Mouse (Mus musculus): ENCODE results near the gene Rabif. TPM values are rescaled to one million over a fixed set of nuclear protein-coding genes. Genes with fewer than 3 reads are reported as not detected.

Rabif gene
- total and polyA plus RNA-seq, 3 experiments = 21.5 to 21.8 TPM; not detected in 1

- H3K36me3 ChIP-seq (ENCODE audit: control insufficient read depth in 1 of 2, insufficient read depth in 2 of 2, low read length in 2 of 2) = peaks cover 20% of the 10 kb centered on the region in 2 experiments
- peak overlapping the region; percentile 74 for H3K27ac ChIP-seq (ENCODE audit: control insufficient read depth, low read depth, low read length)
- H3K4me3 ChIP-seq (ENCODE audit: control insufficient read depth in 1 of 2, insufficient read depth in 1 of 2, low read depth in 2 of 2, low read length in 2 of 2) = peak overlapping the region in 1 of 2 experiments; percentile 16; a peak in 1 of 4 replicates
- H3K9ac ChIP-seq (ENCODE audit: control insufficient read depth, low read depth, low read length, poor library complexity, severe bottlenecking) = no peak overlapping the region
- peaks cover 15% of the 10 kb centered on the region for H3K79me2 ChIP-seq (ENCODE audit: control insufficient read depth, insufficient read depth, low read length, poor library complexity)
- no peaks in the 10 kb centered on the region for H3K27me3 ChIP-seq (ENCODE audit: control insufficient read depth in 1 of 2, insufficient read depth in 2 of 2, low read length in 2 of 2)
- peak; percentile 75 for DNase-seq (ENCODE audit: low read depth, low spot score)
- no peaks in the 10 kb centered on the region for H3K9me3 ChIP-seq (replicated peaks; ENCODE audit: insufficient read depth, low read length)
- H3K4me1 ChIP-seq (ENCODE audit: control insufficient read depth in 1 of 2, insufficient read depth in 2 of 2, low read length in 2 of 2) = peaks cover 15 to 19% of the 10 kb centered on the region in 2 experiments
- peak; percentile 38 for TF ChIP-seq MYB (IDR thresholded peaks at IDR 0.05; ENCODE audit: low read depth, low read length)
- TF ChIP-seq CHD2 (IDR thresholded peaks at IDR 0.05; ENCODE audit: low read length) = no peak
- peak; percentile 77 for TF ChIP-seq TAL1 (IDR thresholded peaks at IDR 0.05; ENCODE audit: low read length)
- no peak for TF ChIP-seq RAD21 (IDR thresholded peaks at IDR 0.05; ENCODE audit: low read depth, low read length)
- peak; percentile 61; the same call in 1 of the 2 replicates for TF ChIP-seq POLR2AphosphoS2 (IDR thresholded peaks at IDR 0.05; ENCODE audit: low read length)
- peak; percentile 71 for TF ChIP-seq GATA1 (IDR thresholded peaks at IDR 0.05; ENCODE audit: low read depth, low read length)
- no peak for TF ChIP-seq ZKSCAN1 (IDR thresholded peaks at IDR 0.05; ENCODE audit: low read depth, low read length)
- TF ChIP-seq POLR2AphosphoS5 (IDR thresholded peaks at IDR 0.05; ENCODE audit: borderline replicate concordance, low read depth, low read length) = no peak
- TF ChIP-seq USF1 (IDR thresholded peaks at IDR 0.05; ENCODE audit: low read depth, low read length) = peak; percentile 54; the same call in 1 of the 2 replicates
- no peak for TF ChIP-seq ZC3H11A (IDR thresholded peaks at IDR 0.05; ENCODE audit: low read depth, low read length)
- peak; percentile 83 for TF ChIP-seq RCOR1 (IDR thresholded peaks at IDR 0.05; ENCODE audit: low read depth, low read length)
- TF ChIP-seq TBP (IDR thresholded peaks at IDR 0.05; ENCODE audit: low read depth, low read length) = 0 out of 2 replicates have a peak, but pooled peaks have one; percentile 9
- no peak for TF ChIP-seq USF2 (IDR thresholded peaks at IDR 0.05; ENCODE audit: borderline replicate concordance in 1 of 2, insufficient read depth in 1 of 2, low read depth in 1 of 2, low read length in 2 of 2)
- no peak for TF ChIP-seq CTCF (IDR thresholded peaks at IDR 0.05 in 2 of 3, conservative IDR thresholded peaks at IDR 0.05 in 1 of 3; ENCODE audit: control insufficient read depth in 1 of 3, insufficient read depth in 1 of 3, low read depth in 2 of 3, low read length in 3 of 3, poor library complexity in 1 of 3, severe bottlenecking in 1 of 3)
- no peak; the same call in 1 of the 2 replicates for TF ChIP-seq CHD1 (IDR thresholded peaks at IDR 0.05; ENCODE audit: low read depth, low read length)
- TF ChIP-seq ELF1 (IDR thresholded peaks at IDR 0.05; ENCODE audit: low read depth, low read length) = 0 out of 2 replicates have a peak, but pooled peaks have one; percentile 32
- TF ChIP-seq MYC (IDR thresholded peaks at IDR 0.05; ENCODE audit: low read depth, low read length) = no peak
- peak; percentile 80 to 91 for TF ChIP-seq EP300 (IDR thresholded peaks at IDR 0.05; ENCODE audit: low read depth in 1 of 2, low read length in 2 of 2)
- no peak for TF ChIP-seq E2F4 (IDR thresholded peaks at IDR 0.05; ENCODE audit: borderline replicate concordance, low read depth, low read length)
- no peak; the same call in 1 of the 2 replicates for TF ChIP-seq MAX (IDR thresholded peaks at IDR 0.05; ENCODE audit: low read length)
- TF ChIP-seq POLR2A (IDR thresholded peaks at IDR 0.05; ENCODE audit: control insufficient read depth in 1 of 2, insufficient read depth in 1 of 2, low read depth in 1 of 2, low read length in 2 of 2, poor library complexity in 1 of 2) = 0 out of 4 replicates have a peak, but pooled peaks of 1 of the 2 experiments have one; percentile 27
- peak; percentile 37; the same call in 1 of the 2 replicates for TF ChIP-seq MAFK (IDR thresholded peaks at IDR 0.05; ENCODE audit: borderline replicate concordance, low read depth, low read length)
- TF ChIP-seq MEF2A (IDR thresholded peaks at IDR 0.05; ENCODE audit: extremely low read depth, insufficient replicate concordance, low read depth, low read length, poor library complexity, severe bottlenecking) = no peak
- no peak for TF ChIP-seq UBTF (IDR thresholded peaks at IDR 0.05; ENCODE audit: borderline replicate concordance, insufficient read depth, low read depth, low read length)
- no peak; the same call in 1 of the 2 replicates for TF ChIP-seq SIN3A (IDR thresholded peaks at IDR 0.05; ENCODE audit: low read length)
- TF ChIP-seq ZMIZ1 (IDR thresholded peaks at IDR 0.05; ENCODE audit: low read depth, low read length) = no peak; the same call in 1 of the 2 replicates
- 0 out of 2 replicates have a peak, but pooled peaks have one; percentile 15 for TF ChIP-seq KAT2A (conservative IDR thresholded peaks at IDR 0.05; ENCODE audit: low read depth, low read length)
- peak; percentile 25; the same call in 1 of the 2 replicates for TF ChIP-seq MXI1 (IDR thresholded peaks at IDR 0.05; ENCODE audit: low read depth, low read length)
- peak; percentile 36; the same call in 1 of the 2 replicates for TF ChIP-seq ZNF384 (IDR thresholded peaks at IDR 0.05; ENCODE audit: low read depth, low read length)
- no peak for TF ChIP-seq HCFC1 (IDR thresholded peaks at IDR 0.05; ENCODE audit: low read depth, low read length)
- no peak for TF ChIP-seq BHLHE40 (IDR thresholded peaks at IDR 0.05; ENCODE audit: borderline replicate concordance, low read depth, low read length)
- TF ChIP-seq ETS1 (IDR thresholded peaks at IDR 0.05; ENCODE audit: low read depth, low read length) = peak; percentile 80
- 0 out of 2 replicates have a peak, but pooled peaks have one; percentile 4 for TF ChIP-seq NRF1 (IDR thresholded peaks at IDR 0.05; ENCODE audit: insufficient read depth, low read depth, low read length, poor library complexity, severe bottlenecking)
- TF ChIP-seq JUND (IDR thresholded peaks at IDR 0.05; ENCODE audit: low read depth, low read length) = no peak
Measured at GRCm38 (mm10) chr1:134490903-134491801, 3.3 kb upstream of the Rabif start.
